Mouse (Mus musculus): Measurements from ENCODE around the gene Tenm4.

Gene Tenm4

GRCm38 (mm10) chr7:96772966-96773365 is 601.9 kb downstream of the Tenm4 start:
- no peak for DNase-seq (ENCODE audit: low read depth, low spot score)

- no peak for DNase-seq (ENCODE audit: low read depth, low spot score)
Measured at GRCm38 (mm10) chr7:96773585-96774225, 602.7 kb downstream of the Tenm4 start.

- DNase-seq (ENCODE audit: low read depth, low spot score) = no peak
Measured at GRCm38 (mm10) chr7:96775080-96775486, 604.0 kb downstream of the Tenm4 start.

GRCm38 (mm10) chr7:96777938-96778600 is 607.0 kb downstream of the Tenm4 start:
- DNase-seq (ENCODE audit: low read depth, low spot score) = no peak

GRCm38 (mm10) chr7:96778601-96778969 is 607.5 kb downstream of the Tenm4 start:
- DNase-seq (ENCODE audit: low read depth, low spot score) = peak; percentile 60

- no peak for DNase-seq (ENCODE audit: low read depth, low spot score)
Measured at GRCm38 (mm10) chr7:96780556-96780955, 609.5 kb downstream of the Tenm4 start.

- DNase-seq (ENCODE audit: low read depth, low spot score) = no peak
Measured at GRCm38 (mm10) chr7:96781068-96781467, 610.0 kb downstream of the Tenm4 start.

GRCm38 (mm10) chr7:96782686-96783085 is 611.6 kb downstream of the Tenm4 start:
- no peak for DNase-seq (ENCODE audit: low read depth, low spot score)

- DNase-seq (ENCODE audit: low read depth, low spot score) = no peak
Measured at GRCm38 (mm10) chr7:96785808-96786207, 614.8 kb downstream of the Tenm4 start.

GRCm38 (mm10) chr7:96786262-96787044 is 615.4 kb downstream of the Tenm4 start:
- DNase-seq (ENCODE audit: low read depth, low spot score) = no peak

- no peak for DNase-seq (ENCODE audit: low read depth, low spot score)
Measured at GRCm38 (mm10) chr7:96788135-96788534, 617.1 kb downstream of the Tenm4 start.

GRCm38 (mm10) chr7:96790326-96790725 is 619.3 kb downstream of the Tenm4 start:
- peak; percentile 52 for DNase-seq (ENCODE audit: low read depth, low spot score)

- DNase-seq (ENCODE audit: low read depth, low spot score) = no peak
Measured at GRCm38 (mm10) chr7:96792456-96793229, 621.6 kb downstream of the Tenm4 start.

- DNase-seq (ENCODE audit: low read depth, low spot score) = no peak
Measured at GRCm38 (mm10) chr7:96796033-96796741, 625.1 kb downstream of the Tenm4 start.

- DNase-seq (ENCODE audit: low read depth, low spot score) = no peak
Measured at GRCm38 (mm10) chr7:96796788-96797485, 625.9 kb downstream of the Tenm4 start.

GRCm38 (mm10) chr7:96797716-96798332 is 626.8 kb downstream of the Tenm4 start:
- DNase-seq (ENCODE audit: low read depth, low spot score) = no peak

GRCm38 (mm10) chr7:96799816-96800215 is 628.8 kb downstream of the Tenm4 start:
- no peak for DNase-seq (ENCODE audit: low read depth, low spot score)

GRCm38 (mm10) chr7:96801368-96801767 is 630.3 kb downstream of the Tenm4 start:
- DNase-seq (ENCODE audit: low read depth, low spot score) = no peak

GRCm38 (mm10) chr7:96802216-96802615 is 631.2 kb downstream of the Tenm4 start:
- DNase-seq (ENCODE audit: low read depth, low spot score) = no peak

- no peak for DNase-seq (ENCODE audit: low read depth, low spot score)
Measured at GRCm38 (mm10) chr7:96806561-96806960, 635.5 kb downstream of the Tenm4 start.
